Mouse (Mus musculus): ENCODE measurements around the gene Slc22a27.
"Not testable (repeated sequence)": the region's sequence is repeated elsewhere in the genome, so short reads cannot be mapped to it uniquely, and the experiment has no call there.

Gene Slc22a27

GRCm38 (mm10) chr19:7965927-7966326 is at the start of gene Slc22a27:
Gene Slc22a27, minus strand, starts transcription at chr19:7966027.
- not testable (repeated sequence) for DNase-seq (ENCODE audit: low read depth in 1 of 2, low spot score in 2 of 2)

DNA sequence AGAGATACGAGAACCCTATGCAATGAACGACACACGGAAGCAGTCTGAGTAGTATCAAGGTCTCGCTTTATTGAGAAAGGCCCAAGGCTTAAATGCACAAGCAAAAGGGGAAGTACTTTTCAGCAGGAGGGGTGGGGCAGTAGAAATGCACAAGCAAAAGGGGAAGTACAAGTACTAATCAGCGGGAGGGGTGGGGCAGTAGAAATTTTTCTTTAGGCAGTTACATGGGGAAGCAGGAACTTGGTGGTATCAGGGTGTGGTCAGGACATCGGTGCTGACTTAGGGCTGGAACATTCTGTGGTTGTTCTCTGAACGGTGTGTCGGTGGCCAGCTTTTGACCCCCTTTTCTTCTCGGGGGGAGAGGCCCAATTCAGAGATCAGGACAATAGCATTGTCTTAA is 45.8 kb upstream of the Slc22a27 start:
- peak; percentile 10 to 41 for DNase-seq (ENCODE audit: low read depth in 1 of 2, low spot score in 2 of 2)

GRCm38 (mm10) chr19:8009086-8009485 is 43.3 kb upstream of the Slc22a27 start:
- not testable (repeated sequence) for DNase-seq (ENCODE audit: low read depth in 1 of 2, low spot score in 2 of 2)

DNA sequence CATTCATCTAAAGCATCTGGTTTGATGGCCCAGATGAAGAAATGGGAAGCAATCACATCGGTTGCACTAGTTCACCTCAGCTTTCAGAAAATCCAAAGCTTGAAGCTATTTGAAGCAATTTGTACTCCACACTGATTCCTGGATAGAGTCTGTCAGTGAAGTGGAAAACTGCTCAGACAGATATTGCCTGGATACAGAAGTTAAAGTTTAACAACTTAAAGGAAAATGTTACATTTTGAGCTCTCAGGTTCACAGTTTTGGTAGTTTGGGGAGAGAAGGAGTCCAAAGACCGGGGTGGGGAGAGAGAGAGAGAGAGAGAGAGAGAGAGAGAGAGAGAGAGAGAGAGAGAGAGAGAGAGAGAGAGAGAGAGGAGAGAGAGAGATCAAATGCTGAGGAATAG is 2.9 kb upstream of the Slc22a27 start:
- DNase-seq (ENCODE audit: low read depth in 1 of 2, low spot score in 2 of 2) = no peak

DNA sequence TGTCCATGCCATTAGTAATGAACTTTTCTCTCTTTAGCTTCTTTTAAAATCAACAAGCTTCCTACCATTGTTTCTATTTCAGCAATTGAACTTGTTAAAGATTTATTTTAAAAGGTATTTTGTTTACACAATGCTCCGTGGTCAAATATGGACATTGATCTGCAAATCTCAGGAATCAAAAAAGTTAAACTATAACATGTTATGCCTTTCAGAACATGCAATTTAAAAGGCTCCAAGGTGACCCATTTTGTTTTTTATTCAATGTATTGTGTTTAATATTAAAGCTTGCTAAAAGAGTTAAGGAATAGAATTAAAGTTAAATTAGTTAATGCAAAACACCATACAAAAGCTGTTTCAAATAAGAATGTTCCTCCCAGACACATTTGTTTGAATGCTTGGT is 723 bp upstream of the Slc22a27 start:
- DNase-seq (ENCODE audit: low read depth in 1 of 2, low spot score in 2 of 2) = not testable (repeated sequence)

DNA sequence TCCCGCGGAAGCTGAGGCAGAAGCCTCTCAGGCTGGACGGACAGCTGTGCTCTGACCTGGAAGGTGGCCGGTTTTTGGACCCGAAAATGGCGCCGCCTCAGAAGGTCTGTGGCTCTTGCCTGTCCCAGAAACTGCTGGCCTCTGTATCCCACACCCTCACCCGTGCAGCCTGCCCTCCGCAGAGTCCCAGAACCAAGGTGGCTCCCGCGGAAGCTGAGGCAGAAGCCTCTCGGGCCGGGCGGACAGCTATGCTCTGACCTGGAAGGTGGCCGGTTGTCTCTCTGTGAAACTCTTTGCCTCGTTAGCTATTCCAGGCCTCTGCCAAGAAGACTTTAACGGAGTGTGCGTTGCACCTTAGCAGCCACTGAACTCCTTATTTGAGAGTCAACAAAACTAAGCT is 26.4 kb downstream of the Slc22a27 start:
- not testable (repeated sequence) for DNase-seq (ENCODE audit: low read depth in 1 of 2, low spot score in 2 of 2)

DNA sequence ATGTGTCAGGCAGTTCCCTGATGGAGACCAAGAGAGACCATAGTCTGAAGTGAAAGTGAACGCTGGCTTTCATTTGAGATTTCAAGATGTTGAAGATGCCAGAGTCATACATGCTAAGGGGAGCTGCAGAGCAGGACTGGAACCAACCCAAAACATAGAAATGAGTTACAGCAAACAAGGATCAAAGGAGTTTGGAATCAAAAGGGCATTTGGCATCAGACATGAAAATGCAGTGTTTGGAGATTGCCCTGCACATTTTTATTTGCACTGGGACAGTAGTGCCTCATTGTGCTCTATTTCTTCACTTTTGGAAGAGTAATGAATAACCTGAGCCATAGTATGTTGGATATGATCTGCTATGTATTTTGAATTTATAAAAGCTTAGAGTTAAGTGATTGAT is 89.2 kb downstream of the Slc22a27 start:
- no peak for DNase-seq (ENCODE audit: low read depth in 1 of 2, low spot score in 2 of 2)

GRCm38 (mm10) chr19:7829851-7830250 is 136.0 kb downstream of the Slc22a27 start:
- no peak for DNase-seq (ENCODE audit: low read depth in 1 of 2, low spot score in 2 of 2)
